Mouse (Mus musculus) heart, embryonic 15.5 days (tissue): ENCODE measurements around the gene St6galnac1. TPM values are rescaled to one million over a fixed set of nuclear protein-coding genes. Genes with fewer than 3 reads are reported as not detected.

ENCODE experiments used
- ATAC-seq: fragments of 200-750 bp; cut with Nextera tagmentation; replicated peaks from 2 replicates; pipeline ENCODE4 v1.8.0; 2017; ENCODE audit warnings: low read depth, moderate TSS enrichment; ENCODE audit not compliant: insufficient number of reproducible peaks, insufficient read depth, low FRiP score
- H3K27ac ChIP-seq: fragments of 300-500 bp; sonication (generic); 2 replicates; pipeline ENCODE4 v1.5.1; 2015; ENCODE audit warnings: mild to moderate bottlenecking, inconsistent platforms
- H3K27me3 ChIP-seq: fragments of 300-500 bp; sonication (generic); 2 replicates; pipeline ENCODE4 v1.6.1; 2015; ENCODE audit warnings: inconsistent platforms
- H3K36me3 ChIP-seq: fragments of 300-500 bp; sonication (generic); 2 replicates; pipeline ENCODE4 v1.6.1; 2015; ENCODE audit warnings: mild to moderate bottlenecking, inconsistent platforms
- H3K4me1 ChIP-seq: fragments of 300-500 bp; sonication (generic); replicated peaks from 2 replicates; pipeline ENCODE4 v1.6.1; 2015; ENCODE audit warnings: inconsistent platforms
- H3K4me2 ChIP-seq: fragments of 300-500 bp; sonication (generic); 2 replicates; pipeline ENCODE4 v1.6.1; 2015; ENCODE audit warnings: inconsistent platforms, mild to moderate bottlenecking, moderate library complexity
- H3K4me3 ChIP-seq: fragments of 300-500 bp; sonication (generic); 2 replicates; pipeline ENCODE4 v1.5.1; 2015; ENCODE audit warnings: mild to moderate bottlenecking, inconsistent platforms
- H3K9ac ChIP-seq: fragments of 300-500 bp; sonication (generic); 2 replicates; pipeline ENCODE4 v1.6.1; 2015; ENCODE audit warnings: mild to moderate bottlenecking, inconsistent platforms
- H3K9me3 ChIP-seq: fragments of 300-500 bp; sonication (generic); replicated peaks from 2 replicates; pipeline ENCODE4 v1.6.1; 2016; ENCODE audit warnings: inconsistent platforms
- WGBS: fragments of 180-500 bp; shearing (Covaris S2); methylation state at CpG from one replicate; pipeline ENCODE4 v1.1.7; 2015; ENCODE audit warnings: mixed read lengths; 5-methylcytosine and 5-hydroxymethylcytosine counted together
- polyA plus RNA-seq: library from polyadenylated mRNA; unstranded; fragments of >200 nt; fragmentation: Nextera tagmentation; extraction: Ambion mirVana; gene quantifications from 2 replicates; pipeline ENCODE4 v1.2.1, GENCODE M21; 2015

St6galnac1 gene
- polyA plus RNA-seq, 1 experiment from 2014 or later, result not detected

DNA sequence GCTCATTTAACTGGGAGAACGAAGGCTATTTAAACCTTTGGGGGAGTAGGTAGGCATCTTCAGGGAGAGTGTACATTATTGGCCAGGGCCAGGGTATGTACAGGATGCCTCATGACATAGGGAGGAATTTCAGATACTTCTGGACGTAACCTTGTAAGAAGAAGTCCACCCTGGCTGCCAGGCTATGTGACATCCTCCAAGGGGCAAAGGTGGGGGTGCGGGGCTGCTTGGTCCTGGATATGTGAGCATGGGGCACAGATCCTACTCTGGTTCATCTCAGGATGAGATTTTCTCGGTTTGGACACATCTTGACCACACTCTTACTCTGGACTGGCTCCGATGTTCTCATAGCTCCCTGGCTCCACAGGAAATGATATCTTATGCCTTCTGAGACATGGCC, 52.2 kb downstream of the St6galnac1 start:
- no peaks in the 10 kb centered on the region for H3K27me3 ChIP-seq
- WGBS, result 75% methylated on average over 5 of the region's 5 CpGs
- no peak overlapping the region for H3K4me2 ChIP-seq
- H3K9me3 ChIP-seq, result no peaks in the 10 kb centered on the region
- H3K36me3 ChIP-seq, result no peaks in the 10 kb centered on the region
- H3K4me3 ChIP-seq, result no peak overlapping the region
- H3K4me1 ChIP-seq, result no peaks in the 10 kb centered on the region
- no peak for ATAC-seq
- H3K9ac ChIP-seq, result no peak overlapping the region
- no peak overlapping the region for H3K27ac ChIP-seq

DNA sequence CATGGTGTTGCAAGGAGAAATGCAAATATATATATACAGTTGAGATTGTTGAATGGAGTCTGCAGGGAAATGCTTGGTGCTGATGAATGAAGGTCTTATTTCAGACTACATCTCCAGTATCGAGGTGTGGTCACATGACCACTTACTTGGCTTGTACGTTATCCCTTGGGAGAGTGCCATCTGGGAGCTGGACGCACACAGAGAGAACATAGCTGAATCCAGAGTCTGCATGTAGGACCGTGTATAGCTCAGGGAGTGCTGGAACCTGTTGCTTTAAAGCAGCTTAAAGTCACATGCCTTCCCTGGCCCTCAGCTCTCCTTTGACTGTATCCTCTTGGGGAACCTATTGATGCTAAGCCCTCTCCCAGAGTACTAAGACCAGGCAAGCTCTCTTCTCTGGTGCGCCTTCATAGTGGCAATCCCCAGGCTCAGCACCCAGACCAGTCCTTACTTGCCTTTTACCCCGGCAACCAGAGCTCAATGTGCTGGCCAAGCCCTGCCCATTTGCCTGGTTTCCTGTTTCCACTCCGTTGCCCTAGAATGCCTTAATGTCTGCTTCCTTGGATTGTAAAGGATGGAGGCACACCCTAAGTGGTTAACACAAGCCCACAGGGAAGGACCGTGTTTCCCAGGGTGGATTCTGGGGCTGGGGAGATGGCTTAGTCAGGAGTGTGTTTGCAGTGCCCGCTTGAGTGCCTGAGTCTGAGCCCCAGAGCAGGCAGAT, 53.6 kb downstream of the St6galnac1 start:
- Histone ChIP-seq H3K9me3 (no peaks in the 10 kb centered on the region; the same call in 1 of the 2 replicates), H3K27me3 (no peaks in the 10 kb centered on the region), H3K4me2 (no peak overlapping the region), H3K4me3 (no peak overlapping the region), H3K9ac (no peak overlapping the region), H3K4me1 (no peaks in the 10 kb centered on the region), H3K27ac (no peak overlapping the region), H3K36me3 (no peaks in the 10 kb centered on the region)
- no peak for ATAC-seq
- 61% methylated on average over 9 of the region's 9 CpGs for WGBS

DNA sequence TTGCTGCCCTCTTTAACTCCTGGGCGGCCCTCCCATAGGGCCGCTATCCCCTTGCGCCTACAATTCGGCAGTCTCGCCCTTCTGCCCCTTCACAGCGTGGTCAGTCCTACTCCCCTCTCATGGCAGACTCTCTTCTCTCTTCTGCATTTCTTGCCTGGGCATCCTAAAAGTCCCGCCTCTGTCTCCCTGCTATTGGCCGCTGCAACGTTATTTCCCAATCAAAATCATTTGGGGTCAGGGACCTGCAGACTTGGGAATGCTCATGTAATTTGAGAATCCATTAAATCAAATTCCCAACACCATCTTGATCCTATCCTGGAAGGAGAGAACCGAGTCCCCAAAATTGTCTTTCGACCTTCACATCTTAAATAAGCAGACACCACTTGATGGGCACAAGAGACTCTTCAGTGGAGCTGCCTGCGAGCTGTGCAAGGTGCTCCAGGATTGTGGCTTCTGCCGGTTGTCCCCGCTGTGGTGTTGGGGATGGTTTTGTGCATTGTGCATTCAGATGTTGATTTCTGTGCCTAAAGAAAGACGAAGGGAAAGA, 54.9 kb downstream of the St6galnac1 start:
- Histone ChIP-seq H3K4me2 (no peak overlapping the region), H3K27me3 (no peaks in the 10 kb centered on the region), H3K27ac (no peak overlapping the region), H3K9me3 (no peaks in the 10 kb centered on the region; the same call in 1 of the 2 replicates), H3K4me1 (no peaks in the 10 kb centered on the region), H3K36me3 (no peaks in the 10 kb centered on the region), H3K4me3 (no peak overlapping the region), H3K9ac (no peak overlapping the region)
- WGBS, result 88% methylated on average over 15 of the region's 15 CpGs
- ATAC-seq, result no peak

Other genes starting within 250 kb of the St6galnac1 start
- gene Sphk1, start 244.6 kb downstream of the St6galnac1 start, polyA plus RNA-seq, result 2.8 and 4.4 TPM in 2 replicates
- gene Ube2o, start 194.1 kb downstream of the St6galnac1 start, polyA plus RNA-seq, result 14.4 and 20.7 TPM in 2 replicates
- not detected in 2 replicates for gene Aanat, start 189.1 kb downstream of the St6galnac1 start, polyA plus RNA-seq
- 6.7 and 10.4 TPM in 2 replicates for gene Rhbdf2, start 148.5 kb downstream of the St6galnac1 start, polyA plus RNA-seq
- 1.3 and 1.4 TPM in 2 replicates for gene Prcd, start 122.0 kb downstream of the St6galnac1 start, polyA plus RNA-seq
- 9.1 and 11.6 TPM in 2 replicates for gene Cygb, start 121.2 kb downstream of the St6galnac1 start, polyA plus RNA-seq
- gene Mxra7, start 52.5 kb upstream of the St6galnac1 start, polyA plus RNA-seq, result 18.8 and 19.8 TPM in 2 replicates
- 63.0 and 63.4 TPM in 2 replicates for gene Mettl23, start 67.8 kb upstream of the St6galnac1 start, polyA plus RNA-seq
- gene Jmjd6, start 67.9 kb upstream of the St6galnac1 start, polyA plus RNA-seq, result 66.5 and 67.4 TPM in 2 replicates
- 31.8 and 38.6 TPM in 2 replicates for gene Mfsd11, start 76.9 kb upstream of the St6galnac1 start, polyA plus RNA-seq
- gene Srsf2, start 77.6 kb upstream of the St6galnac1 start, polyA plus RNA-seq, result 479 and 520 TPM in 2 replicates
- gene Mgat5b, start 143.4 kb upstream of the St6galnac1 start, polyA plus RNA-seq, result 0.64 and 0.85 TPM in 2 replicates